Mouse (Mus musculus) adrenal gland, adult 18-20 months (tissue): ENCODE results near the gene Paip2b. TPM values are rescaled to one million over a fixed set of nuclear protein-coding genes. Genes with fewer than 3 reads are reported as not detected.
"Not testable (repeated sequence)": the region's sequence is repeated elsewhere in the genome, so short reads cannot be mapped to it uniquely, and the experiment has no call there.

ENCODE experiments used
- DNase-seq, 2 experiments: peaks; one replicate each; pipeline ENCODE4 v3.0.0; 2021 to 2022; ENCODE audit warnings: low spot score in 2 of 2
- long read RNA-seq, 2 experiments: library from polyadenylated mRNA; stranded (forward); transcript quantifications; one replicate each; pipeline ENCODE4 v2.0.0; 2021
- total RNA-seq, 2 experiments: library from RNA; stranded (reverse); gene quantifications; 1 replicate in 1 of 2; 2 replicates in 1 of 2; pipeline ENCODE4 v1.2.3; 2021

Gene Paip2b
- 10 to 100 TPM; 33.8 to 38.2 TPM for total RNA-seq
- long read RNA-seq, experiment 1, partial matches to known transcripts: 0 of 3 reads
- long read RNA-seq, experiment 1, other reads (novel, unspliced or antisense): 1 of 3 reads
- long read RNA-seq, experiment 2, partial matches to known transcripts: 0 of 13 reads
- long read RNA-seq, experiment 2, other reads (novel, unspliced or antisense): 10 of 13 reads

GRCm38 (mm10) chr6:83831606-83832123 is at the start of gene Paip2b:
Paip2b (minus strand) TSS chr6:83831741.
- peak; percentile 96 to 97 for DNase-seq

- peak; percentile 44 to 59 for DNase-seq
Measured at GRCm38 (mm10) chr6:83879815-83880214, 48.3 kb upstream of the Paip2b start.

GRCm38 (mm10) chr6:83867598-83868585 is 36.4 kb upstream of the Paip2b start:
- peak; percentile 41 to 54 for DNase-seq

- DNase-seq: peak; percentile 96
Measured at GRCm38 (mm10) chr6:83866954-83867597, 35.5 kb upstream of the Paip2b start, which contains the start of gene Zfp638. Zfp638 (plus strand) TSS chr6:83867109.

GRCm38 (mm10) chr6:83866423-83866822 is 34.9 kb upstream of the Paip2b start:
- no peak for DNase-seq

GRCm38 (mm10) chr6:83863538-83863937 is 32.0 kb upstream of the Paip2b start:
- no peak for DNase-seq

- peak in 1 of 2 experiments; percentile 34 for DNase-seq
Measured at GRCm38 (mm10) chr6:83860033-83860432, 28.5 kb upstream of the Paip2b start.

GRCm38 (mm10) chr6:83857476-83857875 is 25.9 kb upstream of the Paip2b start:
- DNase-seq: no peak

- no peak for DNase-seq
Measured at GRCm38 (mm10) chr6:83849446-83849845, 17.9 kb upstream of the Paip2b start.

- no peak for DNase-seq
Measured at GRCm38 (mm10) chr6:83846141-83846540, 14.6 kb upstream of the Paip2b start.

GRCm38 (mm10) chr6:83844913-83845312 is 13.4 kb upstream of the Paip2b start:
- no peak for DNase-seq

- DNase-seq: no peak
Measured at GRCm38 (mm10) chr6:83840086-83840485, 8.5 kb upstream of the Paip2b start.

GRCm38 (mm10) chr6:83838046-83838445 is 6.5 kb upstream of the Paip2b start:
- DNase-seq: no peak

GRCm38 (mm10) chr6:83836826-83837225 is 5.3 kb upstream of the Paip2b start:
- DNase-seq: no peak

GRCm38 (mm10) chr6:83832393-83832792 is 852 bp upstream of the Paip2b start:
- not testable (repeated sequence) for DNase-seq

- peak in 1 of 2 experiments; percentile 22 for DNase-seq
Measured at GRCm38 (mm10) chr6:83830941-83831605, 468 bp downstream of the Paip2b start.

GRCm38 (mm10) chr6:83821856-83822255 is 9.7 kb downstream of the Paip2b start:
- DNase-seq: no peak

GRCm38 (mm10) chr6:83820727-83821515 is 10.6 kb downstream of the Paip2b start:
- no peak for DNase-seq

- no peak for DNase-seq
Measured at GRCm38 (mm10) chr6:83818996-83819395, 12.5 kb downstream of the Paip2b start.

GRCm38 (mm10) chr6:83815801-83816200 is 15.7 kb downstream of the Paip2b start:
- DNase-seq: no peak
